In genomic region chr4:136449795-136450194, GRCm38 (mm10) we compare ENCODE assay signal across 23 mouse cellular contexts. TPM values are rescaled to one million over a fixed set of nuclear protein-coding genes. Genes with fewer than 3 reads are reported as not detected.
DNase-seq lines count a peak whose midpoint lies in the region; TF ChIP-seq lines count a peak whose summit lies in the region.
"Had no signal": no experiment of that assay in that cellular context is flagged by ENCODE, and none has a peak within 500 bp of the region (broad histone marks: within the 10 kb centered on the region; RNA-seq: fewer than 3 reads in every experiment).

No protein-coding gene starts in this region.

- intact Hi-C loops in left cerebral cortex, postnatal 10 days (cut with DNase I): no loop called here

- H3K36me3 ChIP-seq in MEL (ENCODE audit: control insufficient read depth in 1 of 2, insufficient read depth in 2 of 2, low read length in 2 of 2): peaks cover 0 to 3% of the 10 kb centered on the region in 2 experiments; a peak in 2 of 4 replicates
- no peaks in the 10 kb centered on the region for H3K36me3 ChIP-seq in small intestine, adult 2 months (ENCODE audit: control insufficient read depth, insufficient read depth, low read length)
- H3K36me3 ChIP-seq: embryonic facial prominence, embryonic 10.5 days; embryonic facial prominence, embryonic 12.5 days; forebrain, embryonic 15.5 days; G1E had no signal

- no peak overlapping the region for H3K9ac ChIP-seq in MEL (ENCODE audit: control insufficient read depth, low read depth, low read length, poor library complexity, severe bottlenecking)
- H3K9ac ChIP-seq: embryonic facial prominence, embryonic 12.5 days; forebrain, embryonic 13.5 days; forebrain, embryonic 15.5 days; forebrain, postnatal 0 days had no signal

- no peak for TF ChIP-seq RAD21 in MEL (IDR thresholded peaks at IDR 0.05; ENCODE audit: low read depth, low read length)

- no peaks in the 10 kb centered on the region for H3K9me3 ChIP-seq in MEL (replicated peaks; ENCODE audit: insufficient read depth, low read length)
- H3K9me3 ChIP-seq: embryonic facial prominence, embryonic 10.5 days; embryonic facial prominence, embryonic 12.5 days; forebrain, embryonic 13.5 days; forebrain, embryonic 15.5 days; G1E had no signal

- TF ChIP-seq POLR2A in MEL (IDR thresholded peaks at IDR 0.05; ENCODE audit: control insufficient read depth in 1 of 2, insufficient read depth in 1 of 2, low read depth in 1 of 2, low read length in 2 of 2, poor library complexity in 1 of 2): no peak
- no peak for TF ChIP-seq POLR2A in small intestine, adult 2 months (IDR thresholded peaks at IDR 0.05; ENCODE audit: low read depth, low read length)

- no peak overlapping the region for H3K27ac ChIP-seq in MEL (ENCODE audit: control insufficient read depth, low read depth, low read length)
- peak overlapping the region; percentile 91; the same call in 1 of the 2 replicates for H3K27ac ChIP-seq in small intestine, adult 2 months (ENCODE audit: insufficient read depth, low read depth, low read length)
- H3K27ac ChIP-seq: embryonic facial prominence, embryonic 10.5 days; embryonic facial prominence, embryonic 12.5 days; forebrain, embryonic 13.5 days; forebrain, embryonic 15.5 days had no signal

- TF ChIP-seq CTCF in MEL (IDR thresholded peaks at IDR 0.05 in 2 of 3, conservative IDR thresholded peaks at IDR 0.05 in 1 of 3; ENCODE audit: control insufficient read depth in 1 of 3, insufficient read depth in 1 of 3, low read depth in 2 of 3, low read length in 3 of 3, poor library complexity in 1 of 3, severe bottlenecking in 1 of 3): no peak
- no peak for TF ChIP-seq CTCF in small intestine, adult 2 months (IDR thresholded peaks at IDR 0.05; ENCODE audit: extremely low read depth, insufficient read length, insufficient replicate concordance, low read depth, low read length)

- DNase-seq in heart, adult 11 months: peak; percentile 89
- DNase-seq in heart, adult 9 months (ENCODE audit: low spot score in 2 of 2): no peak
- DNase-seq in MEL (ENCODE audit: low read depth, low spot score): no peak
- DNase-seq in left cerebral cortex, postnatal 10 days (ENCODE audit: extremely low spot score in 1 of 2, low spot score in 2 of 2): no peak
- DNase-seq: adrenal gland, adult 2 months; adrenal gland, postnatal 10 days; adrenal gland, postnatal 25 days; B cell, adult 2 months; cerebellum, adult 11 months; cerebellum, adult 2 months; cerebellum, adult 9-10 months; cerebellum, postnatal 10 days; cerebellum, postnatal 25 days; forebrain, postnatal 0 days had no signal

- 47% methylated on average over 5 of the region's 5 CpGs for WGBS in small intestine, adult 2 months

- H3K4me3 ChIP-seq in MEL (ENCODE audit: control insufficient read depth in 1 of 2, insufficient read depth in 1 of 2, low read depth in 2 of 2, low read length in 2 of 2): no peak overlapping the region
- no peak overlapping the region for H3K4me3 ChIP-seq in small intestine, adult 2 months (ENCODE audit: low read depth, low read length)
- H3K4me3 ChIP-seq: embryonic facial prominence, embryonic 10.5 days; embryonic facial prominence, embryonic 12.5 days; forebrain, embryonic 13.5 days; forebrain, embryonic 15.5 days had no signal

- TF ChIP-seq EP300 in MEL (IDR thresholded peaks at IDR 0.05; ENCODE audit: low read depth in 1 of 2, low read length in 2 of 2): no peak

- no peaks in the 10 kb centered on the region for H3K79me2 ChIP-seq in MEL (ENCODE audit: control insufficient read depth, insufficient read depth, low read length, poor library complexity)

- peaks cover 0 to 5% of the 10 kb centered on the region in 2 experiments; a peak in 2 of 4 replicates for H3K4me1 ChIP-seq in MEL (ENCODE audit: control insufficient read depth in 1 of 2, insufficient read depth in 2 of 2, low read length in 2 of 2)
- peaks cover 28% of the 10 kb centered on the region; the same call in 1 of the 2 replicates for H3K4me1 ChIP-seq in small intestine, adult 2 months (ENCODE audit: control insufficient read depth, insufficient read depth, insufficient read length, low read length)

- no peaks in the 10 kb centered on the region for H3K27me3 ChIP-seq in MEL (ENCODE audit: control insufficient read depth in 1 of 2, insufficient read depth in 2 of 2, low read length in 2 of 2)
- H3K27me3 ChIP-seq in small intestine, adult 2 months (ENCODE audit: control insufficient read depth, insufficient read depth, low read length): no peaks in the 10 kb centered on the region
- H3K27me3 ChIP-seq: CH12.LX; embryonic facial prominence, embryonic 12.5 days; forebrain, embryonic 13.5 days; forebrain, embryonic 15.5 days had no signal

TF ChIP-seq in MEL, 35 proteins besides CTCF, POLR2A, EP300 and RAD21:
- TF ChIP-seq POLR2AphosphoS5 (IDR thresholded peaks at IDR 0.05; ENCODE audit: borderline replicate concordance, low read depth, low read length): no peak
- TF ChIP-seq GATA1 (IDR thresholded peaks at IDR 0.05; ENCODE audit: low read depth, low read length): peak; percentile 32; the same call in 1 of the 2 replicates
TF ChIP-seq in MEL: peak in this region for 1.

RNA-seq across cellular contexts. Expression of gene 6030445D17Rik, which starts 12.3 kb away (rescaled TPM):
- 0.26 and 0.46 TPM in 2 replicates for total RNA-seq in MEL (2012; rRNA removed)
- under 1 TPM in 1 of 2 experiments, not detected in 1; 0.77 TPM for polyA plus RNA-seq in MEL (2012; ENCODE audit: insufficient read depth in 1 of 2, insufficient read length in 2 of 2, low read depth in 1 of 2, low replicate concordance in 2 of 2, missing spikeins in 1 of 2)
- 0.24 and 1.1 TPM in 2 replicates for polyA plus RNA-seq in small intestine, adult 2 months (2012; rRNA removed)
- total RNA-seq in left cerebral cortex, postnatal 10 days (2021): under 1 TPM; 0.19 to 0.73 TPM
- total RNA-seq: adrenal gland, adult 2 months; CH12.LX; G1E had no signal
- polyA plus RNA-seq: CD4-positive, CD25-positive, alpha-beta regulatory T cell, adult 4 months; forebrain, embryonic 11.5 days; forebrain, embryonic 13.5 days; G1E had no signal

RNA-seq across cellular contexts. Expression of gene Luzp1, which starts 19.8 kb away (rescaled TPM):
- total RNA-seq in MEL (2012; rRNA removed): 7.3 and 7.5 TPM in 2 replicates
- polyA plus RNA-seq in MEL (2012; ENCODE audit: insufficient read depth in 1 of 2, insufficient read length in 2 of 2, low read depth in 1 of 2, low replicate concordance in 2 of 2, missing spikeins in 1 of 2): 10 to 100 TPM in 1 of 2 experiments, not detected in 1; 13.4 TPM
- 6.6 and 18.0 TPM in 2 replicates for polyA plus RNA-seq in small intestine, adult 2 months (2012; rRNA removed)
- 10 to 100 TPM; 40.0 to 42.6 TPM for total RNA-seq in left cerebral cortex, postnatal 10 days (2021)
- polyA plus RNA-seq: G1E had no signal

RNA-seq across cellular contexts. Expression of gene Htr1d, which starts 26.5 kb away (rescaled TPM):
- not detected in 2 replicates for total RNA-seq in MEL (2012; rRNA removed)
- polyA plus RNA-seq in MEL (2012; ENCODE audit: insufficient read depth in 1 of 2, insufficient read length in 2 of 2, low read depth in 1 of 2, low replicate concordance in 2 of 2, missing spikeins in 1 of 2): not detected
- polyA plus RNA-seq in small intestine, adult 2 months (2012; rRNA removed): 0.05 and 0.23 TPM in 2 replicates
- total RNA-seq in left cerebral cortex, postnatal 10 days (2021): 1 to 10 TPM; 5.8 to 7.5 TPM
- total RNA-seq: adrenal gland, adult 2 months; adrenal gland, postnatal 25 days; CH12.LX had no signal
- polyA plus RNA-seq: adrenal gland, adult 2 months; CD4-positive, CD25-positive, alpha-beta regulatory T cell, adult 4 months; G1E had no signal
